Mouse (Mus musculus) forebrain, embryonic 12.5 days (tissue): Measurements from ENCODE around the gene Zfp382. TPM values are rescaled to one million over a fixed set of nuclear protein-coding genes. Genes with fewer than 3 reads are reported as not detected.

Experiments
- ATAC-seq: fragments of 200-750 bp; cut with Nextera tagmentation; 2 replicates; pipeline ENCODE4 v1.8.0; 2017; ENCODE audit warnings: moderate TSS enrichment; ENCODE audit not compliant: low FRiP score
- H3K27ac ChIP-seq: fragments of 300-500 bp; sonication (generic); 2 replicates; pipeline ENCODE4 v1.5.1; 2016; ENCODE audit warnings: mild to moderate bottlenecking
- H3K27me3 ChIP-seq: fragments of 300-500 bp; sonication (generic); 2 replicates; pipeline ENCODE4 v1.6.1; 2016; ENCODE audit warnings: mild to moderate bottlenecking
- H3K36me3 ChIP-seq: fragments of 300-500 bp; sonication (generic); replicated peaks from 2 replicates; pipeline ENCODE4 v1.6.1; 2016; ENCODE audit warnings: mild to moderate bottlenecking
- H3K4me1 ChIP-seq: fragments of 300-500 bp; sonication (generic); 2 replicates; pipeline ENCODE4 v1.6.1; 2016
- H3K4me2 ChIP-seq: fragments of 300-500 bp; sonication (generic); 2 replicates; pipeline ENCODE4 v1.6.1; 2016; ENCODE audit warnings: mild to moderate bottlenecking, moderate library complexity
- H3K4me3 ChIP-seq: fragments of 300-500 bp; sonication (generic); replicated peaks from 2 replicates; pipeline ENCODE4 v1.5.1; 2016; ENCODE audit warnings: mild to moderate bottlenecking
- H3K9ac ChIP-seq: fragments of 300-500 bp; sonication (generic); 2 replicates; pipeline ENCODE4 v1.6.1; 2016; ENCODE audit warnings: mild to moderate bottlenecking
- H3K9me3 ChIP-seq: fragments of 300-500 bp; sonication (generic); 2 replicates; pipeline ENCODE4 v1.6.1; 2016
- WGBS: fragments of 180-500 bp; shearing (Covaris S2); methylation state at CpG from one replicate; pipeline ENCODE4 v1.1.7; 2016; 5-methylcytosine and 5-hydroxymethylcytosine counted together
- polyA plus RNA-seq: library from polyadenylated mRNA; unstranded; fragments of >200 nt; fragmentation: Nextera tagmentation; extraction: Ambion mirVana; gene quantifications from 2 replicates; pipeline ENCODE4 v1.2.1, GENCODE M21; 2016

The Zfp382 gene
- 16.1 and 21.2 TPM in 2 replicates for polyA plus RNA-seq

DNA sequence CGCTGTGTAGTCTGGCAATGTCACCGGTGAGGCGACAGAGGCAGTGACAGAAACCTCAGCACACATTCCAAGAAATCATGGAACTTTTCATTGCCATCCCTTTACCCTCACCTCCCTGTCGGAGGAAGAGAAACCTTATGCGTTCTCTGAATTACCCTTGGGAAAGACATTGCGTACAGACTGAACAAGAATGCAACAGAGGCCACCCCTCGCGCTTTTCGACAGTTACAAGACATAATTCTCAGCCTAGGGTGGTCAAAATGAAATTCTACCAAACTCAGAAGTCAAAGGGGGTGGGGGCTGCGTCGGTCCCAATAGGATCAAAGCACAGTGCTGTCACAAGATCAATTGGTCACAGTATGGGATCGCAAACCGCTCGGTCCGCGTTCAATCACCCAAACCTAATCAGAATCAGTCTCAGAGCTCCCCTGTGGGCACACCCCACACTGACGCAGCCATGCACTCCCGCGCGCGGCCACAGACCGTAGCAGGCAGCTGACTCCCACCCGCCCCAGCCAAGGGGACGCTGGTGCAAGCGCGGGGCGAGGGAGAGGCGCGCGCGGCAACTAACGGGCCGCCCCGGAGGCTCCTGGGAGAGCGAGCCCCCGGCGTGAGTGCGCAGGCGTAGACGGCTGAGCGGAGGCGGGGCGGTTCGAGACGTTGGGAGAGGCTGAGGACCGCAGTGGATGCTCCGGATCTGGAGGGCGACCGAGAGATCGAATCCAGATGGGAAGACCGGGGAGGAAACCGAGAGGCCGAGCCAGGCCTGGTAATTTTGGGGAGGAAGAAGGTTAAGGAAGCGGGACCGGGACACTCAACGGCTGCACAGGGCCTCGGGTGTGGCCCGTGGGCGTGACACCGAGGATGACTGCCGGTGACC is at the start of gene Zfp382:
Gene Zfp382, plus strand, starts transcription at position 635 of the 880 bp plus-strand sequence.
- peak; percentile 97 for ATAC-seq
- peaks cover 7% of the 10 kb centered on the region for H3K4me1 ChIP-seq
- under 1% methylated on average over 61 of the region's 61 CpGs for WGBS

DNA sequence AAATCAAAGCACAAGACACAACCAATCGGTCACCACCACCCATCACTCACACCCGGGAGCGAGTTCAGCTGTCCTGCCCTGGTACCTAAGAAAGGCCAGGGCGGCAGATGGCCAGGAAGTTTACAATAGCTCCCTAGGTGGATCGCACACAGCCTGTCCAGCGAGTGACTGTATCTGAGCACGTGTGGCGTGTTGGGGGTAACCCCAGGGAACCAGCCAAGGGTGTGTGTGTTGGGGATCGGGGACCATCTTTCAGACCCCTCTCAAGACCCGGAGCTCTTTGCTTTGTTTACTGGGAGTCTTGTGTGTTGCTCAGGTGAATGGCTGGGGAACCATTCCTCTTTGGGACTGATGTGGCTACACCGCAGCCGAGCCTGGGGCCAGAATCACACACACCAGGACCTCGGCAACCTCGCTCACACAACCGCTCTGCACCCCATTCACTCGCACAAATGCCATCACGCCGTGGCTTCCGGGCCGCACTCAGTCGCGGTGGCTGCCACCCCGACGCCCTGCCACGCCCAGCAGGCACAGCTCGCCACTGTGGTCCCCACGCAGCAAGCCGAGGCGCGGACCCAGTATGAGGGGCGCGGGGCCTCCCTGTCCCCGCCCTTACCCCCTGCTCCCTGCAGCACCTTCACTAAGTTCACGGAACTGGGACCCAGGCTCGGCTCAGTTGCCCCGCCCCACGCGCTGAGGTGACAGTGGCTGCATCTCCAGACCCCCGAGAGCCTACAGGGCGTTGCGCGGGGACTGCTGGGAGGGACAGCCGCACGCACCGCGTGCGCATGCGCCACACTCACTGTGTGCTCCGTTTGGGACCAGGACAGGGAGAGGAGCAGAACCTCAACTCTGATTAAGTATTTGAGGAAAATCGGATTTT is 49.4 kb upstream of the Zfp382 start, which contains the start of gene Zfp82:
Gene Zfp82, minus strand, starts transcription at position 755 of the 883 bp plus-strand sequence.
- ATAC-seq, result peak; percentile 89
- Histone ChIP-seq H3K4me2 (peak within 1 kb of the TSS; percentile 92), H3K9ac (peak within 1 kb of the TSS; percentile 82), H3K9me3 (no peaks in the 10 kb centered on the region), H3K36me3 (peaks cover 24% of the 10 kb centered on the region), H3K4me1 (peaks cover 7% of the 10 kb centered on the region; the same call in 1 of the 2 replicates), H3K27ac (peak within 1 kb of the TSS; percentile 77), H3K27me3 (no peaks in the 10 kb centered on the region), H3K4me3 (peak within 1 kb of the TSS; percentile 81)
- under 1% methylated on average over 50 of the region's 50 CpGs for WGBS

More for the DNA sequence above, at the start of gene Zfp382:
- H3K27ac ChIP-seq, result peak within 1 kb of the TSS; percentile 82
- no peaks in the 10 kb centered on the region for H3K27me3 ChIP-seq
- peaks cover 8% of the 10 kb centered on the region for H3K36me3 ChIP-seq
- peak within 1 kb of the TSS; percentile 78 for H3K9ac ChIP-seq
- H3K4me3 ChIP-seq, result peak within 1 kb of the TSS; percentile 71
- no peaks in the 10 kb centered on the region for H3K9me3 ChIP-seq
- peak within 1 kb of the TSS; percentile 81 for H3K4me2 ChIP-seq

DNA sequence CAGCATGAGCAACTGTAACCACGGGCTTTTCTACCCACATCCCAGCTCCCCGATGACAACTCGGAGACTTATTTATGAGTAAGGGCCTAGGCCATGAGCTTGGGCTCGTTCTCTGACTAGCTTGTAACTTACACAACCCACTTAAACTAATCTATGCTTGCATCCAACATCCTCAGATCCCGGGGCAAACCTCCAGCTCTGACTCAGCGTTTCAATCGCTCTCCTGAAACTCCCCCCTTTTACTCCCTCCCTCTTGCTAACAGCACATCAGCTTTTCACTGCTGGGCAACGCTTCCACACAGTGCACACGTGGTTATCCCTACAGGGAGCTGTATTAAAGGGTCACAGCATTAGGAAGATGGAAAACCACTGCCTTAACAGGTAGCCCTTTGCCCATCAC is 35.2 kb upstream of the Zfp382 start:
- Histone ChIP-seq H3K36me3 (peaks cover 46% of the 10 kb centered on the region), H3K9ac (no peak overlapping the region)
- 93% methylated on average over 9 of the region's 9 CpGs for WGBS

DNA sequence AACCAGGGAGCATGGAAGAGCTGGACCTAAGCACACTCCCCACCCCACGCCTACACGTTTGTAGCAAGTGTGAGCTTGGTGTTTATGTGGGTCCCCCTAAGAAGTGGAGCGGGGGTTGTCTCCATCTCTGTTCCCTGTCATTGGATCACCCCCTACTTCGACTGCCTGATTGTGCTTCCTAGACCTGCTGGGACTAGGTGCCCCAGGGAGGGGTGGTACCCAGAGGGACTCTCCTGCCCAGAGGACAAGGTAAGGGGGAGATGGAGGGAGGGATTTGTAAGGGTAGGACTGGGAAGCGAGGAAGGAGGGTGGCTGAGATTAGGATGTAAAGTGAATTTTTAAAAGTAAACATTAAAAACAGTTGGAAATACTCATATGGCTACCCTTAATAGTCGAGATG is 32.3 kb upstream of the Zfp382 start:
- Histone ChIP-seq H3K9me3 (peaks cover 4% of the 10 kb centered on the region; the same call in 1 of the 2 replicates), H3K27ac (no peak overlapping the region), H3K27me3 (no peaks in the 10 kb centered on the region), H3K4me2 (peak overlapping the region; percentile 72), H3K4me3 (peak overlapping the region; percentile 67), H3K4me1 (peaks cover 37% of the 10 kb centered on the region), H3K9ac (peak overlapping the region; percentile 75), H3K36me3 (peaks cover 28% of the 10 kb centered on the region)
- ATAC-seq, result no peak
- WGBS, result 14% methylated on average over 6 of the region's 6 CpGs

More for the DNA sequence above, 35.2 kb upstream of the Zfp382 start:
- peaks cover 29% of the 10 kb centered on the region for H3K4me1 ChIP-seq
- no peak overlapping the region for H3K27ac ChIP-seq
- H3K27me3 ChIP-seq, result no peaks in the 10 kb centered on the region
- no peak overlapping the region for H3K4me3 ChIP-seq
- no peak overlapping the region for H3K4me2 ChIP-seq
- ATAC-seq, result no peak
- H3K9me3 ChIP-seq, result peaks cover 4% of the 10 kb centered on the region; the same call in 1 of the 2 replicates

DNA sequence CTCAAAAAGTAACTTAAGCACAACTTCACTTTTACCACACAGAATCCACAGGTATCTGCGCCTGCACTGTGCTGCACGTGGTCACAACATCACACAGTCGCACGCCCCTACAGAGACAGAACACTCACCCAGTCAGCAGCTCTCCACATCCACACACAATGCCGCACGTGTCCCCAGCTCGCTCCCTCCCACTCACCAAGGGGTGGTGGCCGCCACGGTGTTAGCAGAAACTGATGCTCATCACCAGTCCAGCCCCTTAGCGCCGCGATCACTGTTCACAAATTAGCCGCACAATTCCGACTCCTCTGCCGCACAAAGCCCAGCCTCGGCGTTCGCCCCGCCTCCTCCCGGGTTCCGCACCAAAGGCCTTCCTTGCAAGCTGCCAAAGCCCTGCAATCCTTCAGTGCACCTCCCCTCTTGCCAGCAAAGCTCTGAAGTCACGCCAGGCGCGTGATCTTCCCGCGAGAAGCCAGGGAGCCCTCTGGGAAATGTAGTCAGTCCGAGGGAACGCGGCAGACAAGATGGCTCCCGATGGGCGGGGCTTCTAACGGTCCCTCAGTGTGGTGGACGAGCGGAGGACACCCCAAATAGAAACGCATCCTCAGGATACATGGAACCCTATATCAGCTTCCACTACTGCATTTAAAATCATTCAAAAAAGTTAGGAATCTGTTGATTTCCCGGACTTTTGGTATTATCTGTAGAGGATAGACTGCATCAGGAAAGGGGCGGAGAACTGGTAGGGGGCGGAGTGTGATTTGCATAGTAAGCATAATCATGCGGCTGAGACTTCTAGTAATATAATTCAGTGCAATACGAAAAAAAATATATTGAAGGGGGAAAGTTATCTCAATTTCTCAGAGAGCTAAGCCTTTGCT is 31.4 kb upstream of the Zfp382 start, which contains the start of the genes Gm26920 and Zfp566:
Gene Gm26920, minus strand, starts transcription at position 319 of the 878 bp plus-strand sequence.
Gene Zfp566, minus strand, starts transcription at position 436 of the 878 bp plus-strand sequence.
- under 1% methylated on average over 40 of the region's 40 CpGs for WGBS
- H3K9ac ChIP-seq, result peak within 1 kb of the TSS; percentile 75
- H3K36me3 ChIP-seq, result peaks cover 18% of the 10 kb centered on the region
- H3K4me1 ChIP-seq, result peaks cover 37% of the 10 kb centered on the region
- peak; percentile 92 for ATAC-seq
- peaks cover 2% of the 10 kb centered on the region; the same call in 1 of the 2 replicates for H3K9me3 ChIP-seq
- peak within 1 kb of the TSS; percentile 72 for H3K4me2 ChIP-seq
- peak within 1 kb of the TSS; percentile 67 for H3K4me3 ChIP-seq
- peak within 1 kb of the TSS; percentile 88 for H3K27ac ChIP-seq
- H3K27me3 ChIP-seq, result no peaks in the 10 kb centered on the region

DNA sequence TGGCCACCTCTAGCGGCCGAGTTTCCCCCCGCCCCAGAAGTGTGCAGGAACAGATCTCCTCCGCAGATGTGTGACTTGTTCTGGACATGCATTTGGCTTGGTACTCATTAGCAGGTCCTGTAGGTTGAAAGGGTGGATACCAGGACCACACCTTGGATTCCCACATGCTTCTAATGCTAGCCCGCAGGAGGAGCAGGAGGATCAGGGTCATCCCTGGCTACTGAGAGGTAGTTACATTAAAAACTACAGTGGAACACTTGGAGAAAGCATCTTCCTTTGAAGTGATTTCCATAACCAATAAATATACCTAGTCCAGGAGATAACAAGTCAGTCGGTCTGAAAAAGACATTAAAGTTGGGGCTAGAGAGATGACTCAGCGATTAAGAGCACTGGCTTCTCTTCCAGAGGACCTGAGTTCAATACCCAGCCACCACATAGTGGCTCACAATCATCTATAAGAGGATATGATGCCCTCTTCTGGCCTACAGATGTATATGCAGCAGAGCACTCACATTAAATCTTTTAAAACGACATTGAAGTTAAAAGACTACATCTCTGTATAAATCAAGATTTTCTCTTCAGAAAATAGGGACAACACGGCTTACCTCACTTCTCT is 30.7 kb upstream of the Zfp382 start:
- 12% methylated on average over 9 of the region's 9 CpGs for WGBS
- H3K9me3 ChIP-seq, result no peaks in the 10 kb centered on the region
- H3K4me3 ChIP-seq, result peak overlapping the region; percentile 67
- no peak for ATAC-seq
- H3K36me3 ChIP-seq, result peaks cover 11% of the 10 kb centered on the region
- H3K9ac ChIP-seq, result no peak overlapping the region
- peaks cover 41% of the 10 kb centered on the region for H3K4me1 ChIP-seq
- no peaks in the 10 kb centered on the region for H3K27me3 ChIP-seq
- peak overlapping the region; percentile 72 for H3K4me2 ChIP-seq
- H3K27ac ChIP-seq, result peak overlapping the region; percentile 63

DNA sequence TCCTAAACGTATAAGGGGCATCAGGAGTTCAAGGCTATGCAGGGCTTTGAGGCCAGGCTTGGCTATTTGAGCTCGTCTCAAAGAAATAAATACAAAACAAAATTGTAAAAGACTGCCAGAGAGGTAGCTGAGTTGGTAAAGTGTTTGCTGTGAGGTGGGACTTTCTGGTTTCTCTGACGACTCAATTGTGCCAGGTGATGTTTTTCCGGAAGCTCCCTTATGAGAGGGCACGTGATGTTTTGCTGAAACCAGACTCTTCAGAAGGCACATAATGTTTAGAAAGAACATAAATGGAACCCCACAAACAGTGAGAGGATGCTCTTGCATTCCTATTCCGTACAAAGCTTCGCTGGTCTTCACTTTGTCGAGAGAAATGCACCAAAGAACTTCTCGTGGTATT is 29.1 kb upstream of the Zfp382 start:
- no peak for ATAC-seq
- WGBS, result 88% methylated on average over 9 of the region's 9 CpGs
- Histone ChIP-seq H3K9ac (no peak overlapping the region), H3K36me3 (0 out of 2 replicates have a peak, but pooled peaks cover 4% of the 10 kb centered on the region), H3K4me1 (peaks cover 38% of the 10 kb centered on the region), H3K4me3 (no peak overlapping the region), H3K27me3 (no peaks in the 10 kb centered on the region), H3K4me2 (no peak overlapping the region), H3K9me3 (no peaks in the 10 kb centered on the region), H3K27ac (no peak overlapping the region)

DNA sequence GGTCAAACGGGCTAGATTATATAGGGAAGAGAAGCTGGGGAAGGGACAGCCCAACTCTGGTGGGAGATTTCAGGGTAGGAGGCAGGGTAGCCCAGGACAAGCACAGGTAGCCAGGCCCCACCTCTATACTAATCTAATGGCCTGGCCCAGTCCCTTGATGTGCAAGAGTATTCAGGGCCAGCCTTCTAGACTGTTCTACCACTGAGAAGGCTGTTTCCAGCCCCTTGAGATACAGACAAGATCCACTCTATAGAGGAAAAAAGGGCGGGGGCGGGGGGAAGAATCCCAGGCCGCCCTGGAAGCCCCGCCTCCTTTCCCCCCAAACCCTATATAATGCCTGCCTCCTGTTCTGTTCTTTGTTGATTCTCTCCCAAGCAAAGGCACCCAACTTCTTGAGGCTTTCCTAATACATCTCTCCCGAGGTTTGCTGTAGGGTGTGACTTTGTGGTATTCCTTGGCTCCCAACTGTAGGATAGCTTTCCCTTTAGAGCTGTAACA is 27.8 kb upstream of the Zfp382 start:
- Histone ChIP-seq H3K9ac (peak overlapping the region; percentile 12; the same call in 1 of the 2 replicates), H3K36me3 (peaks cover 14% of the 10 kb centered on the region; the same call in 1 of the 2 replicates), H3K4me2 (peak overlapping the region; percentile 81), H3K9me3 (no peaks in the 10 kb centered on the region), H3K4me3 (peak overlapping the region; percentile 49), H3K4me1 (peaks cover 28% of the 10 kb centered on the region), H3K27me3 (no peaks in the 10 kb centered on the region), H3K27ac (peak overlapping the region; percentile 96)
- WGBS, result 81% methylated on average over 6 of the region's 6 CpGs
- no peak for ATAC-seq

DNA sequence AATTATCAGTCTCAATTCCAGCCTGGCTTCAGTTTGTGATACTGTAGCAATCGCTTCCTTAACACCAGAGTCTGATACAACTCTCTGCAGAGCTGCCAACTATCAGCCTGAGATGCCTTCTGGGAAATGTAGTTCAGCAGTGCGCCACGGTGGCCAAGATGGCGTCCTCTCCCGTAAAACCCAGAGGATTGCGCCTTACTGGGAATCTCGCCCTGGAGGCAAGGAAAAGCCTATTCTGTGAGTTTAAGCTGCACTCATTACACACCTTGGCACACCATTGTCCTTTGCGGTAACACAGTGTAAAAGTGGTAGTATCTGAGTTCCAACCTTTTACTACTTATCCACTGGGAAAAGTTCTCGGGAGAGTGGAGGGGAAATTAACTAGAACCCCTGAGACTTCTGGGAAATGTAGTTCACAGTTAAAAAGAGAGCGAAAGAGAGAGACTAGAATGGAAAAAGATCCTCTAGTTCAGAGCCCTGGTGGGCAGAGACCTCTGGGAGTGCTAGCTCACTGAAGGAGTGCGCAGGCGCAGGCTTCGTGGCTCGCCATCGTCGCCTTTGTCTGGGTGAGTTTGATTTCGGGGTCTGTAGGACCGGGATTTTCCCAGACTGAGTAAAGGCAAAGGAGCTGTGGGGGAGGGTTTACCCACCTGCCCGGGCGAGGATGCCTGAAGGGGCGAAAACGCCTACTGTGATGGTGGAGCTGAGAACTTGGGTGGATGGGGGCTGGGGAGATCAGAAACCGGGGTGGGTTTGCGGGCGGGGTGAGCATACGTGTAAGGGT is 26.9 kb upstream of the Zfp382 start, which contains the start of gene Zfp260:
Gene Zfp260, plus strand, starts transcription at position 132 of the 784 bp plus-strand sequence.
- WGBS, result under 1% methylated on average over 26 of the region's 26 CpGs
- peaks cover 21% of the 10 kb centered on the region for H3K4me1 ChIP-seq

DNA sequence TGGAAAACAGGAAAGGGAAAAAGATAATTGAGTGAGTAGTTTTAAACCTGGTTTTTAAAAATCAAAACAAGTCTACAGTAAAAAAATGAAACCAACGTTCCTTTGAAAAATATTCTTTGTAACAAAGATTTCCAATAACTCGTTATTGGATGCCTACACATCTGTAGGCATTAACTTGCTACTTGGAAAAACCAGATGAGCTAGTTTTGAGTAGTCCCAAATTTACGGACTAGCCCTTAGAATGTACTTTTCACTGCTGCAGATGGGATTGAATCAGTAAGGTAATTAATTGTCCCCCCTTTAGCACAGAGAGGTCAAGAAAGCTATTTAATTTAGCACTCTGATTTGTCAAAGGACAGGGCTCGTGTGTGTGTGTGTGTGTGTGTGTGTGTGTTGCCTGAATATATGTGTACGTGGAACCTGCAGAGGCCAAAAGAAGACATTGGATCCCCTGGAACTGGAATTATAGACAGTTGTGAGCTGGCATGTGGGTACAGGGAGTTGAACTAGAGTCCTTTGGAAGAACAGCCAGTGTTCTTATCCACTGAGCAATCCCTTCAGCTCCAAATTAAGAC is 26.1 kb upstream of the Zfp382 start:
- Histone ChIP-seq H3K27ac (peak overlapping the region; percentile 56; the same call in 1 of the 2 replicates), H3K36me3 (peaks cover 31% of the 10 kb centered on the region), H3K4me3 (peak overlapping the region; percentile 49), H3K4me1 (peaks cover 21% of the 10 kb centered on the region), H3K4me2 (peak overlapping the region; percentile 81), H3K9ac (peak overlapping the region; percentile 70), H3K27me3 (no peaks in the 10 kb centered on the region), H3K9me3 (no peaks in the 10 kb centered on the region)
- no peak for ATAC-seq
- 8% methylated on average over 5 of the region's 5 CpGs for WGBS

More for the DNA sequence above, 26.9 kb upstream of the Zfp382 start, which contains the start of gene Zfp260:
- Histone ChIP-seq H3K9me3 (no peaks in the 10 kb centered on the region), H3K27me3 (no peaks in the 10 kb centered on the region), H3K27ac (peak within 1 kb of the TSS; percentile 96), H3K4me3 (peak within 1 kb of the TSS; percentile 49), H3K36me3 (peaks cover 23% of the 10 kb centered on the region), H3K9ac (peak within 1 kb of the TSS; percentile 70), H3K4me2 (peak within 1 kb of the TSS; percentile 81)
- peak; percentile 76 for ATAC-seq
